Mouse (Mus musculus): Measurements from ENCODE around the gene Col2a1. TPM values are rescaled to one million over a fixed set of nuclear protein-coding genes. Genes with fewer than 3 reads are reported as not detected.

The Col2a1 gene
- polyA plus RNA-seq, 1 experiment from 2014 or later: 208 TPM

GRCm38 (mm10) chr15:98035076-98035755 lies 30.7 kb upstream of the Col2a1 start:
- peaks cover 8% of the 10 kb centered on the region for H3K36me3 ChIP-seq (ENCODE audit: control insufficient read depth, insufficient read depth, low read length)
- H3K4me1 ChIP-seq (ENCODE audit: control insufficient read depth, insufficient read depth, low read length): peaks cover 9% of the 10 kb centered on the region
- H3K9ac ChIP-seq (ENCODE audit: low read length): no peak overlapping the region
- DNase-seq (ENCODE audit: low spot score) (no peak), ATAC-seq (ENCODE audit: insufficient read depth, low FRiP score, low TSS enrichment) (no peak)
- H3K9me3 ChIP-seq (ENCODE audit: control insufficient read depth, low read length): no peaks in the 10 kb centered on the region
- no peak overlapping the region for H3K27ac ChIP-seq (ENCODE audit: low read depth, low read length)
- H3K4me2 ChIP-seq (ENCODE audit: low read depth): no peak overlapping the region
- WGBS: 0% methylated on average over 2 of the region's 3 CpGs
- no peaks in the 10 kb centered on the region for H3K27me3 ChIP-seq (ENCODE audit: control insufficient read depth, insufficient read depth, low read length)
- H3K4me3 ChIP-seq (ENCODE audit: low read depth, low read length): no peak overlapping the region

GRCm38 (mm10) chr15:98033233-98033748 lies 28.8 kb upstream of the Col2a1 start:
- DNase-seq (ENCODE audit: low spot score) (no peak), ATAC-seq (ENCODE audit: insufficient read depth, low FRiP score, low TSS enrichment) (no peak)
- Histone ChIP-seq H3K9me3 (ENCODE audit: control insufficient read depth, low read length) (no peaks in the 10 kb centered on the region), H3K9ac (ENCODE audit: low read length) (no peak overlapping the region), H3K4me2 (ENCODE audit: low read depth) (no peak overlapping the region), H3K36me3 (ENCODE audit: control insufficient read depth, insufficient read depth, low read length) (peaks cover 3% of the 10 kb centered on the region), H3K4me3 (ENCODE audit: low read depth, low read length) (no peak overlapping the region), H3K27me3 (ENCODE audit: control insufficient read depth, insufficient read depth, low read length) (no peaks in the 10 kb centered on the region), H3K4me1 (ENCODE audit: control insufficient read depth, insufficient read depth, low read length) (peaks cover 10% of the 10 kb centered on the region), H3K27ac (ENCODE audit: low read depth, low read length) (no peak overlapping the region)
- 76% methylated on average over 9 of the region's 9 CpGs for WGBS

GRCm38 (mm10) chr15:98029798-98030197 lies 25.3 kb upstream of the Col2a1 start:
- no peak for ATAC-seq (ENCODE audit: insufficient read depth, low FRiP score, low TSS enrichment)
- 83% methylated on average over 6 of the region's 6 CpGs for WGBS

GRCm38 (mm10) chr15:98026967-98027904 lies 22.7 kb upstream of the Col2a1 start:
- Histone ChIP-seq H3K27ac (ENCODE audit: low read depth, low read length) (peak overlapping the region; percentile 70), H3K36me3 (ENCODE audit: control insufficient read depth, insufficient read depth, low read length) (no peaks in the 10 kb centered on the region), H3K9ac (ENCODE audit: low read length) (peak overlapping the region; percentile 20; the same call in 1 of the 2 replicates), H3K9me3 (ENCODE audit: control insufficient read depth, low read length) (no peaks in the 10 kb centered on the region), H3K4me3 (ENCODE audit: low read depth, low read length) (no peak overlapping the region), H3K4me1 (ENCODE audit: control insufficient read depth, insufficient read depth, low read length) (peaks cover 25% of the 10 kb centered on the region), H3K27me3 (ENCODE audit: control insufficient read depth, insufficient read depth, low read length) (0 out of 2 replicates have a peak, but pooled peaks cover 2% of the 10 kb centered on the region), H3K4me2 (ENCODE audit: low read depth) (no peak overlapping the region)
- WGBS: 28% methylated on average over 12 of the region's 12 CpGs
- no peak for DNase-seq (ENCODE audit: low spot score)
- no peak for ATAC-seq (ENCODE audit: insufficient read depth, low FRiP score, low TSS enrichment)

More at GRCm38 (mm10) chr15:98029798-98030197, 25.3 kb upstream of the Col2a1 start:
- H3K4me2 ChIP-seq (ENCODE audit: low read depth): no peak overlapping the region
- H3K36me3 ChIP-seq (ENCODE audit: control insufficient read depth, insufficient read depth, low read length): no peaks in the 10 kb centered on the region
- no peak overlapping the region for H3K4me3 ChIP-seq (ENCODE audit: low read depth, low read length)
- H3K27me3 ChIP-seq (ENCODE audit: control insufficient read depth, insufficient read depth, low read length): 0 out of 2 replicates have a peak, but pooled peaks cover under 1% of the 10 kb centered on the region
- no peak overlapping the region for H3K27ac ChIP-seq (ENCODE audit: low read depth, low read length)
- H3K9ac ChIP-seq (ENCODE audit: low read length): no peak overlapping the region
- H3K4me1 ChIP-seq (ENCODE audit: control insufficient read depth, insufficient read depth, low read length): peaks cover 25% of the 10 kb centered on the region
- H3K9me3 ChIP-seq (ENCODE audit: control insufficient read depth, low read length): no peaks in the 10 kb centered on the region
- DNase-seq (ENCODE audit: low spot score): no peak

- Histone ChIP-seq H3K4me3 (ENCODE audit: low read depth, low read length) (no peak overlapping the region), H3K4me2 (ENCODE audit: low read depth) (no peak overlapping the region), H3K27me3 (ENCODE audit: control insufficient read depth, insufficient read depth, low read length) (0 out of 2 replicates have a peak, but pooled peaks cover 2% of the 10 kb centered on the region), H3K4me1 (ENCODE audit: control insufficient read depth, insufficient read depth, low read length) (peaks cover 25% of the 10 kb centered on the region), H3K9ac (ENCODE audit: low read length) (no peak overlapping the region), H3K27ac (ENCODE audit: low read depth, low read length) (no peak overlapping the region), H3K9me3 (ENCODE audit: control insufficient read depth, low read length) (no peaks in the 10 kb centered on the region), H3K36me3 (ENCODE audit: control insufficient read depth, insufficient read depth, low read length) (no peaks in the 10 kb centered on the region)
- no peak for DNase-seq (ENCODE audit: low spot score)
- no peak for ATAC-seq (ENCODE audit: insufficient read depth, low FRiP score, low TSS enrichment)
- 36% methylated on average over 4 of the region's 4 CpGs for WGBS
These were observed 21.1 kb upstream of the Col2a1 start for GRCm38 (mm10) chr15:98025611-98026010.

GRCm38 (mm10) chr15:98023137-98023536 lies 18.6 kb upstream of the Col2a1 start:
- Histone ChIP-seq H3K27ac (ENCODE audit: low read depth, low read length) (no peak overlapping the region), H3K9me3 (ENCODE audit: control insufficient read depth, low read length) (no peaks in the 10 kb centered on the region), H3K27me3 (ENCODE audit: control insufficient read depth, insufficient read depth, low read length) (0 out of 2 replicates have a peak, but pooled peaks cover 2% of the 10 kb centered on the region), H3K4me3 (ENCODE audit: low read depth, low read length) (no peak overlapping the region), H3K36me3 (ENCODE audit: control insufficient read depth, insufficient read depth, low read length) (no peaks in the 10 kb centered on the region), H3K9ac (ENCODE audit: low read length) (no peak overlapping the region), H3K4me1 (ENCODE audit: control insufficient read depth, insufficient read depth, low read length) (peaks cover 23% of the 10 kb centered on the region), H3K4me2 (ENCODE audit: low read depth) (no peak overlapping the region)
- no peak for ATAC-seq (ENCODE audit: insufficient read depth, low FRiP score, low TSS enrichment)
- 19% methylated on average over 3 of the region's 3 CpGs for WGBS
- DNase-seq (ENCODE audit: low spot score): no peak

- no peaks in the 10 kb centered on the region for H3K9me3 ChIP-seq (ENCODE audit: control insufficient read depth, low read length)
- H3K4me3 ChIP-seq (ENCODE audit: low read depth, low read length): no peak overlapping the region
- no peak overlapping the region for H3K27ac ChIP-seq (ENCODE audit: low read depth, low read length)
- H3K27me3 ChIP-seq (ENCODE audit: control insufficient read depth, insufficient read depth, low read length): 0 out of 2 replicates have a peak, but pooled peaks cover 2% of the 10 kb centered on the region
- no peak overlapping the region for H3K9ac ChIP-seq (ENCODE audit: low read length)
- no peak overlapping the region for H3K4me2 ChIP-seq (ENCODE audit: low read depth)
- ATAC-seq (ENCODE audit: insufficient read depth, low FRiP score, low TSS enrichment): no peak
- peaks cover 16% of the 10 kb centered on the region for H3K4me1 ChIP-seq (ENCODE audit: control insufficient read depth, insufficient read depth, low read length)
- no peak for DNase-seq (ENCODE audit: low spot score)
- 23% methylated on average over 2 of the region's 2 CpGs for WGBS
- no peaks in the 10 kb centered on the region for H3K36me3 ChIP-seq (ENCODE audit: control insufficient read depth, insufficient read depth, low read length)
These were observed 17.4 kb upstream of the Col2a1 start for GRCm38 (mm10) chr15:98021886-98022285.

GRCm38 (mm10) chr15:98019047-98019446 lies 14.6 kb upstream of the Col2a1 start:
- Histone ChIP-seq H3K36me3 (ENCODE audit: control insufficient read depth, insufficient read depth, low read length) (no peaks in the 10 kb centered on the region), H3K4me2 (ENCODE audit: low read depth) (no peak overlapping the region), H3K27me3 (ENCODE audit: control insufficient read depth, insufficient read depth, low read length) (no peaks in the 10 kb centered on the region), H3K9me3 (ENCODE audit: control insufficient read depth, low read length) (no peaks in the 10 kb centered on the region), H3K4me3 (ENCODE audit: low read depth, low read length) (no peak overlapping the region), H3K27ac (ENCODE audit: low read depth, low read length) (no peak overlapping the region), H3K9ac (ENCODE audit: low read length) (no peak overlapping the region), H3K4me1 (ENCODE audit: control insufficient read depth, insufficient read depth, low read length) (peaks cover 5% of the 10 kb centered on the region; the same call in 1 of the 2 replicates)
- DNase-seq (ENCODE audit: low spot score) (no peak), ATAC-seq (ENCODE audit: insufficient read depth, low FRiP score, low TSS enrichment) (no peak)
- 74% methylated on average over 3 of the region's 3 CpGs for WGBS

All from neural tube, embryonic 11.5 days (tissue).